Mouse (Mus musculus): Measurements from ENCODE around the gene Wbp2nl.
A peak's percentile ranks its signal among the peaks of the same experiment; 100 is the strongest.

Wbp2nl gene

DNA sequence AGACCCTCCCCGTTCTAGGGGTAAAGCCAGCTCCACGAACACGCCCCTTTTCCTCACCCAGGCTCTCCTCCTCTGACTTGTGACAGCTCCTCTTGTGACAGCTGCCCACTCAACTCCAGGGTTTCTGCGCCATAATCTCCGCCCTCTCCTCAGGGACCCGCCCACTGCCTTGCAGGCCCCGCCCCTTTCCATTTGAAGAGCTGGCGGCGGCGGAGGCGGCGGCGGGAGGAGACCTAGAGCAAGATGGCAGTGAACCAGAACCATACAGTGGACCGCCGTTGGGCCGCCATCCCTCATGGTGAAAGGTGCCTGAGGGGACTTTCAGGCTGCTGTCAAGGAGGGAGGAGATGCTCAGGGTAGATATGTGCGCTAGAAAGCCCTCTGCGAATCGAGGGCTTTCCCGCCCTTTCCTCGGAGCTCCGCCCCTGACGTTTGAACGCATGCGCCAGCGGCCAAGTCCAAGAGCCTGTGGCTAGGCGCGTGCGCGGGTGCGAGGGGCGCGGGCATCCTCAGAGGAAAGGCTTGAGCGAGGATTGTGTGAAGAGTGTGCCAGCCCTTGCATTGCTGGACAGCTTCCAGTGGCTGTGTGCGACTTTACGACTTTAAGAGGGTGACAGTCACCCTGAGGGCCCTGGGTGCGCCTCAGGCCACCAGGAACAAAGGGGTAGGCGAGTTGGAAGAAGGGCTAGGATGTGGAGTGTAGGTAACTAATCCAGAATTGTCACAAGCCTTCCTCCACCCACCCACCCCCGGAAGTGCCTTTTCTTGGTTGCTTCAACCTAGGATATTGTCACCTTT is at the start of gene Wbp2nl:
Gene Wbp2nl (plus strand): TSS at position 191 of the 798 bp plus-strand sequence.
- DNase-seq (ENCODE audit: low spot score in 2 of 2) = no peak

DNA sequence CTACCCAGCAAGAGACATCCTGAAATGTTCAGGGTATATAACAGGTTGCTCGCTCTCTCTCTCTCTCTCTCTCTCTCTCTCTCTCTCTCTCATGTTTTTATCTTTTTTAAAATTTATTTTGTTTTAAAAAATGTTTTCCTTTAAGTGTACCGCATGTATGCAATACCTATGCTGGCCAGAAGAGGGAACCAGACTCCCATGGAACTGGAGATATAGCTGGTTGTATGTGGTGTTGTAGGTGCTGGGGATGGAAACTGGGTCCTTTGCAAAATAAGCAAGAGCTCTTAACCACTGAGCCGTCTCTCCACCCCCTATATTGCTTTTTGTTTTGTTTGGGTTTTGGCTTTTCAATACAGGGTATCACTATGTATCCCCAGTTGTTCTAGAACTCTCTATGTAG is 47.2 kb upstream of the Wbp2nl start:
- no peak for DNase-seq (ENCODE audit: low spot score in 2 of 2)

DNA sequence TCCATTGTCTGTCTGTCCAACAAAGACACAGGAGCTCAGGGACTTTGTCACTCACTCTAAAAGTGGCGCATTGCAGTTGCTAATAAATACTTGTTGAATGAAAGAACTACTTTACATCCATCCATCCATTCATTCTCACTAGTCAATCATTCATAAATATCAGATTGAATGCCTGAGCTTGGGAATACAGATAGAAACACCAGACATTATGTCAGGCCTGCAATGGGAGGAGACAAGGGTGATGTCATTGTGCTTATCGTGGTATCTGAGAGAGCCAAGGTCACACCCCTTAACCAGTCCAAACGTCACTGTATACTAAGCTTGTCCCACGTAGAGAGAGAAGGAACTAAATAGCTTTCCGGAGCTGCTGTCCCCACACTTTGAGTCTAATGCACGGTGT is 46.7 kb upstream of the Wbp2nl start, which contains the start of gene 1500009C09Rik:
Gene 1500009C09Rik (plus strand): TSS at position 301 of the 400 bp plus-strand sequence.
- no peak for DNase-seq (ENCODE audit: low spot score in 2 of 2)

DNA sequence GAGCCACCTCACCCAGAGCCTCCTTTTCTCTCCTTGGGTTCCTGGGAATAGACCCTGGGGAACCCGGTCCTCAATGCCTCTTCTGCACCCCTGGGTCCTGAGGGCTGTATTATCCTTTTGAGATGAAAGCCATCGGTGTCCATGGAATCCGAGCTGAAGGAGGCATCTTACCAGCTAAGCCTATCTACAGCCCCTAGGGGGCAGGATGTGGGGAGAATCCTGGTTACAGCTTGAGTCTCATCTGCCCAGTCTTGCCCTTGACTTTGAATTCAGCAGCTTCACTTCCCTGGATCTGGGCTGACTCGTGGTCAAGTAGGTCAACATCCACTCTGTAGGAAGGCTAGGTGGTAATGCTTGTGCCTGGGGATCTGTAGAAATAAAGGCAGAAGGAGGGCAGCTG is 43.5 kb upstream of the Wbp2nl start:
- DNase-seq (ENCODE audit: low spot score in 2 of 2) = no peak

DNA sequence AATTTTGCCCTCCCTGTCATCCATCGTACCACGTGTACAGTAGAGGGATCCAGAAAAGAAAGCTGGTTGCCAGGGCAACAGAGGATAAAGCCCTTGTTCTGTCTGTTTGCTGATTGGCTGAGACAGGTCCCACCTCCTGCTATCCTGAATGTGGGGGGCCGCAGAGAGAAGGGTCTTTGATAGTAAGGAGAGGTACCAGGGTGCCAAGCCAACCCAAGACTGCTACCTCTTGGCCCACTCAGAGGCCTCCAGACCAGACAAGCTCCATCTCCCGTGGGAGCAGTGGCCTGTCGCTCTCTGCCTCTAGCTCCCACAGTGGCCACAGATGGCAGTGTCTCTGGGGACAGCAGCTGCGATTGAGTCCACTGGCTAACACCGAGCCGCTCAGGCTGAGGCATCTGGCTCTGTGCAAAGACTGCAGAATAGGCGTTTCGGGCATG is 42.8 kb upstream of the Wbp2nl start:
- DNase-seq (ENCODE audit: low spot score in 2 of 2) = peak; percentile 61 to 70

DNA sequence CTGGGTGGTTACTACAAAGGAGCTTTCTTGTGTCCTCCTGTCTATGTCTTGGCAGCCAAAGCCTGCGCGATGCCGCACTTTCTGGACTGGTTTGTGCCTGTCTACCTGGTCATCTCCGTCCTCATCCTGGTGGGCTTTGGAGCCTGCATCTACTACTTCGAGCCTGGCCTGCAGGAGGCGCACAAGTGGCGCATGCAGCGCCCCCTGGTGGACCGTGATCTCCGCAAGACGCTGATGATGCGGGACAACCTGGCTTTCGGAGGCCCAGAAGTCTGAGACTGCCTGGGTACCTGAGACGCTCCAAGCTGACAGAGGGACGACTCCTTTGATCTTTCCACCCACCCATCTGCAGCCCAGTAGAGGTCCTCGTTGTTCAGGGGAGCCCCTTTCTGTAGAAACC is 39.2 kb upstream of the Wbp2nl start:
- peak; percentile 68 to 75 for DNase-seq (ENCODE audit: low spot score in 2 of 2)

DNA sequence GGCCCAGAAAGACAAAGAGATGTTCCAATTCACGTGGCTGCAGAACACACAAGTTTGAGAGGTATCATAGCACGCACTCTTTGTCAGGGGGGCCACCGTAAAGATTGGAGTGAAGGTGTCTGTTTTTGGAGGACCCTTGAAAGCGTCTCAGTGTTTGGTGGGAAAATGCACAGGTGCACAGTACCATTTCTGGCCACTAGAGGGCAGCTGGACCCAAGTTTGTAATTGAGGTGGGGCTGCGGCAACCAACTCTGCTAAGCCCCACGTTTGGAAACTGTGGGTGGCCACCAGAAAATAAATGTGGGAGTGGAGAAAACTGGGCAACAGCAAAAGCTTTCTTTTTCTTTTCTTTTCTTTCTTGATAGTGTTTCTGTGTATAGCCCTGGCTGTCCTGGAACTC is 32.4 kb upstream of the Wbp2nl start:
- DNase-seq (ENCODE audit: low spot score in 2 of 2) = peak; percentile 66 to 70

DNA sequence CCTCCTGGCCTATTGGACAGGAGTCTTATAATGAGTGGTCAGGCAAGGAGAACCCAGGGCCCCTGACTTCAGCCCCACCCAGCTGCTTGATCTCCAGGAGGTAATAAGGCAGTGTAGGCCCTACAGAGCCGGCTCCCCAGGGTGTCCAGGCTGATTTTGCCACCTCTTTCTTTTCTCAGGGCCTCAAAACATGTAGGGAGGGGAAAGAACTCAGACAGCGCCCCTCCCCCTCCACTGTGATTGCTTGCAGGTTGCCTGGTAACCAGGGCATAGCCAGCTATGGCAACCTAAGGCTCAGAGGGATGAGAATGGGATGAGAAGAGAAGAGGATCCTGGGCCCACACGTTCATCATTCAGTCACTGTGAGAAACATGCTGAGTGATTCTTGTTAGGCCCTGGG is 30.6 kb upstream of the Wbp2nl start:
- no peak for DNase-seq (ENCODE audit: low spot score in 2 of 2)

DNA sequence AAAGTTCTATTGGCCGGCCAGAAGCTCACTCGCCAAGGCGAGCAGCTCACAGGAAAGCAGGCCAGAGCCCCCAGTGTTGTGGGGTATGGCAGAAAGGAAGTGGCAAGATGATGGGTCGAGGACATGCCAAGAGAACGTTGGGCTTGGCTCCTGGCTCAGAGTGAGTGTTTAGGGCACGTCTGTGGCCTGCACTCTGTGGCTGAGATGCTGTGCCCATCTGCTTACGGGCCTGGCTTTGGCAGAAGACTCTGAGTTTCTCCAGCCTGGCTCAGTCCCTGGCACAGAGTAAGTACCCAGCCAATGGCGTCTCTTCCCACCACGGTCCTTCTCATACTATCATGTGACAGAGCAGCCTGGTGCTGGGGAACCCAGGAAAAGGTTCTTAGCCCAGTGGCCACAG is 30.0 kb upstream of the Wbp2nl start:
- DNase-seq (ENCODE audit: low spot score in 2 of 2) = no peak

DNA sequence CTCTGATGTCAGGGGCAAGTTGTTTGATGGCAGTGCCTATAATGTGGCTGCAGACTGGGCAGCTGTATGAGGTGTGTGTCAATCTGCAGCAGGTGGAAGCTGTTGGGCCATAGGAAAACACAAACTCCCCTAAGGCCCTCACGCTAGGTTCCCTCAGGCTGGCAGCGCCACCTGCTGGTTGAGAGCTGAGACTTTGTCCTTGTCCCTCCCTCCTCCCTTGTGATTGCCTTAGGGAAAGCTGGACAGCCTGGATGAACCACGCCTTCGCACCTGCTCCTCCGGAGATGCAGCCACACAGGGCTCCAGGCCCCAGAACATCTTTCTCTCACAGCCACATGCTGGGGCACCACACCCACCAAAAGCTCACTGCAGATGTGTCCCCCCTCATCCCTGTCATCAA is 27.6 kb upstream of the Wbp2nl start:
- peak; percentile 40 to 68 for DNase-seq (ENCODE audit: low spot score in 2 of 2)

DNA sequence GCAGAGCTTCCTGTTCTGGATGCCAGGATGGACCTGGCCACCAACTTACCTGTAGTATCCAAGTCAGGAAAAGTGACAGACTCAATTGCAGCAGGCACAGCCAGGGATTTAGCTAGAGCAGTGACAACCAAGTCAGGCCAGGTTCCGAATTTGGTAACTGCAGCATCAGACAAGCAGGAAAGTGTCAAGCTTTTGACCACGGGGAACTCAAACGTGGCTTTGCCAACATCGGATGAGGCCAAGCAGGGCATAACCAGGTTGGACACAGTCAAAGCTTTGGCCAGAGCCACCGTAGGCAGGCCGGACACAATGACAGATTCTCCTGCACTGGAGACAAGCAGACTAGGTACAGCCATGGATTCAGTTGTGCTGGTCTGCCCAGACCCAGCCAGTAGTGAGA is 26.5 kb upstream of the Wbp2nl start:
- no peak for DNase-seq (ENCODE audit: low spot score in 2 of 2)

DNA sequence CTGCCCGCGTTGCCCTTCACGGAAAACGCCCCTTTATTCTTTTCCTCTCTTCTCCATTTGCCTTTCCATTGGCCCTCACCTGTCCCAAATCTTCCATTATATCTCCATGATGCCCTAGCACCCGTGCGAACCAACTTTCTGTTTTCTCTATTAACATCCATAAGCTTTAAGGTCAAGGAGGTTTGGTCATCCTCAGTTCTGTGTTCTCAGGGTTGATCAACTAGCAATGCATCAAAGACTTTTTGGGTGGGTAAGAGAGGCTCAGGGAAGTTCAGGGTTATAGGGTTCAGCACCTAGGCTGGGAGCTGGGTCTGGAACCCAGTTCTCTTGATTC is 24.2 kb upstream of the Wbp2nl start, which contains the start of gene Sept3:
Gene Sept3 (plus strand): TSS at position 301 of the 334 bp plus-strand sequence.
- DNase-seq (ENCODE audit: low spot score in 2 of 2) = no peak

DNA sequence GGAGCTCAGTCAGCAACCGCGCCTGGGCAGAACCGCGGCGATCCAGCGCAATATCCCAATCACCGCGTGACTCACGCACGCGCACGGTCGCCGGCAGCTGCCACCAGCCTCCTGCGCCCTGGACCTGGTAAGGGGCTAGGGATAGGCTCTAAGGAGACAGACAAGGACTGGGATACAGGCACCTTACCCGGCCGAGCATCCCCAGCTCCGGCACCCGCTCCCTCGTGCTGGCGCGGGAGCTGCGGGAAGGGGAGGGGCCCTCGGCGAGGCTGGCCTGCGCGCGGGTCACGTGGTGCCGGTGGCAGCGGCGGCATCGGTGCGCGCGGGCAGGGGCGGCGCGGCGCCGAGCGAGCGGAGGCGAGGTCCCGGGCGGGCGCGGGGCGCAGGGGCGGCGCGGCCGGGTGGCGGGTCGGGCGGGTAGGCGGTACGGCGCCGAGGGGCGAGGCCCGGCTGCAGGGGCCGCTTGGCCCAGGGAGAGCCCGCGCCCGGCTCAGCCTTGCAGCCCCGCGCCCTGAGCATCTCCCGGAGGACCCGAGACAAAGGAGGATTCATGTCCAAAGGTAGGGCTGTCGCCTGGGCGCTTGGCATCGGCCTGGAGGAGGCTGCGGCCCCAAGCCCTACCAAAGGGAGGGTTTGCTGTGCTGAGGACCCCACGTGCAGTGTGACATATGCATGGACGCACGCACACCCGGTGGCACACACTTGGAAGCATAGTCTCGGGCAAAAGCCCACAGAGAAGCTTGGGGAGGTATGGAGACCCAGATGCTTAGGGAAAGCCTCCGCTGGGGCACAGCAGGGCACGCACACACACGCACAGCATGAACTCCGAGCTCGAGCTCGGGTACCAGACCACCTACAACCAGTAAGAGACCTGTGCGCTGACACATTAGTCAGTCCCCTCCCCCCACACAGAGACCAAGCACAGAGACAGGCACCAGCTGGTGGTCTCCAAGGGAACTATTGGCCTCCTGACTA is 23.5 kb upstream of the Wbp2nl start:
- DNase-seq (ENCODE audit: low spot score in 2 of 2) = peak; percentile 60 to 65

DNA sequence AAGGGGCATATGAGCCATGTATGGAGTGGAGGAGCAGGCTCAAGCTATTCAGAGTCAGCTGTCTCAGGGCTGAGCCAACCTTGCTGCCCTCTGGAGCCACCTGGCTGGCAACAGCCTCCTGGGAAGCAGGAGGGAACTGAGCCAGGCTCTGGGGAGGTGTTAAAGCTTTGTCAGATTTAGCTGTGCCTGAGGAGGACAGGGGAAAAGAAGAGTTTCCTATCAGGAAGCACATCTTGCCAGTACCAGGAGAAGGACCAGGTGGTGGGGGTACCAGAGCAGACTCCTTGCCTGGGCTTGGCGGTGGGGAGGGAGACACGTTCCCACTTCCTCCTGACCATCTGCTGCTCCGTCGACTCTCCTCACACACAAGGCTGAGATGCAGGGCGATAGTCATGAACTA is 21.2 kb upstream of the Wbp2nl start:
- peak; percentile 39 to 52 for DNase-seq (ENCODE audit: low spot score in 2 of 2)

DNA sequence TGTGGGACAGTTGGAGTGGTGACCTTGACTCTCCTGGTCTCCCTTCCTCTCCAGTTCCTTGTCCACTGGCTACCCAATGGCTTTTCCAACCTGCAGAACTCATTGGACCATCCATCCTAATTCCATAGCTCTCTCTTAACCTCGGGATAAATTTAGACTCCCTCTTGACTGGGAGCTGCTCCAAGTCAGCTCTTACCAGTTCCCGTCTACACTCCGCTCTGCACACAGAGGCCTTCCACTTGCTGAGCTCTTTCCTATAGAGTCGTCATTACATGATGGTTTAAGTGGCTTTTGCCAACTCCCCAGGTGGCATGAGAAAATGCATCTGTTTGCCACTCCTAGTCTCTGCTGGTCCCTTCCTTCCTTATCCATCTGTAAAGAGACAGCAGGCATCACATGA is 18.1 kb upstream of the Wbp2nl start:
- DNase-seq (ENCODE audit: low spot score in 2 of 2) = no peak

DNA sequence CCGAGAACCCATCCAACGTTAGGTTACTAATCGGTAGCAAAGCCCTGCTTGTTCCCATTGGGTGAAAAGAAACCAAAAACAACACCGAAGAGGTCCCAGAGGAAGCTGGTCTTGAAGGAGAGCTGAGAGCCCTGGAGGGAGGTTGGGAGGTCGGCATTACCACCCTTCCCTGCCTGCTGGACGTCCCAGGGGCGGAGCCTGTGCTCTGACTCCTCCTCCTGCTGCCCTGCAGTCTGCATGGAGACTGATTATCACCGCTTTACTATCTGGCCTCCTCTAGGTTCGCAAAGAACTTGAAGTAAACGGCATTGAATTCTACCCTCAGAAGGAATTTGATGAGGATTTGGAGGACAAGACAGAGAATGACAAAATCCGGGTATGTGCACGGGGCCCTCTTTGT is 12.6 kb upstream of the Wbp2nl start:
- no peak for DNase-seq (ENCODE audit: low spot score in 2 of 2)

DNA sequence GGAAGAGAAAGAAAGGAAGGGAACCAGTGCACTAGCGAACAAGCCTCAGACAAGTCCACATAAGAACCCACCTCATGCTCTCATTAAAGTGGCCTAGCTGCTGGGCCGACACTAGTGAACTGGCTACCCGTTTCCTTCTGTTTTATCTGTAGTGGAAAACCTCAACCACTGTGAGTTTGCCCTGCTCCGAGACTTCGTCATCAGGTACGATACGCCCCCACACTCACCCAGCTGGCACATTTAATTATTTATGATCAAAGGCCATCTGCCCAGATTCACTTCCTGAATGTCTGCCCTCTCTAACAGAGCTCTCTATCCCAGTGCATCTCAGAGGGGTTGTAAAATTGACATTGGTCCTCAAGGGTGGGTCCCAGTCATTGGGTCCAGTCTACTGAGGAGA is 8.5 kb upstream of the Wbp2nl start:
- DNase-seq (ENCODE audit: low spot score in 2 of 2) = no peak

DNA sequence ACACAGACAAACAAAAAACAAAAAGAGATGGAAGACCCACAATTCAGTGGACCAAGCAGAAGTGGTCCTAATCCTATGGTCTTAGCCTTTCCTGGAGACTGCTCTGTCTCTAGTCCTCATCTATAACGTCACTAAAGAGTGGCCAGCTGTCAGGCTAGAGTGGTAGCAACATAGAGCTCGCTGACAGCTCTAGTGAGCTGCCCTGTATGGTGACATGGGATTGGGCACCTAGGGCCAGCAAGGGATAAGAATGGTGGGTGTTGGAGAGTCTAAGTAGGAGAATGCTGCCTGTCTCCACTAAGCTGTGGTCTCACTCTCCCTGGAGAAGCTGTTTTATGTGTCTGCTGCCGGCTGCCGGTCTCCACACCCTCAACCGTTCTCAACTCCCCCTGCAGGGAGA is 5.9 kb upstream of the Wbp2nl start:
- no peak for DNase-seq (ENCODE audit: low spot score in 2 of 2)

DNA sequence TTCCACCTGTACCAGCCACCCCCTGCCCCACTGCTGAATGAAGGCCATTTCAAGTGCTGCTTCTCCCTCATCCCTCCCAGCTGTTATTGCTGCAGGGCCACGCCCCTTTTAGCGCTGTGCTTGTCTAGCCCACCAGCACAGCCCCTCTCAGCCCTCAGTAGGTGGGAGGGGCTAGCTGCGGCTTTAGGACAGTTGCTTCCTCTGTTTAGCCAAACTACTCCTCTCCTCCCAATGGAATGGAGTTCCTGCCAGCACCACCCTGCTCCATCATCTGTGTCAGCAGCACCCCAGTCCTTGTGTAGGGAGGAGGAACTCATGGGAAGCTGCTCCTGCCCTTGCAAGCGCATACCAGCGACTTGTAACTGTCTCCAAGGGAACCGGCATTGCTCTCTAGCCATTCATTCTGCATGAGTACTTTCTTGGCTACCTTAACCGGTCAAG is 5.5 kb upstream of the Wbp2nl start:
- DNase-seq (ENCODE audit: low spot score in 2 of 2) = no peak

DNA sequence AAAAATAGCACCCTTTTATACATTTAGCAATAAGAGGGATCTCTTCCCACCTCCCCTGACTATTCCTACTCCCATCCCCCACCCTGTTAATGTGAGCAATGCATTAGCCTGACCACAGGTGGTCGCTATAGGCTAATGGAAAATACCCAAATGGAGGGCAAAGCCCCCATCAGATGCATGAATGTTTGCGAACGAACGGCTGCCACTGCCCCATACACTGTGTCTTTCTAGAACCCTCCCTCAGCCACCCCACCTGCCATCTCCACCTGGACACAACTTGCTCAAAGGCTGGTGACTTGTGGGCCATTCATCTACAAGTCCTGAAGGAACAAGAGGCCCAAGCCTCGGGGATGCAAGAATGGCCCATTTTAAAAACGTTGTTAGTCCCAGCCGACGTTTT is 4.7 kb upstream of the Wbp2nl start:
- DNase-seq (ENCODE audit: low spot score in 2 of 2) = no peak

DNA sequence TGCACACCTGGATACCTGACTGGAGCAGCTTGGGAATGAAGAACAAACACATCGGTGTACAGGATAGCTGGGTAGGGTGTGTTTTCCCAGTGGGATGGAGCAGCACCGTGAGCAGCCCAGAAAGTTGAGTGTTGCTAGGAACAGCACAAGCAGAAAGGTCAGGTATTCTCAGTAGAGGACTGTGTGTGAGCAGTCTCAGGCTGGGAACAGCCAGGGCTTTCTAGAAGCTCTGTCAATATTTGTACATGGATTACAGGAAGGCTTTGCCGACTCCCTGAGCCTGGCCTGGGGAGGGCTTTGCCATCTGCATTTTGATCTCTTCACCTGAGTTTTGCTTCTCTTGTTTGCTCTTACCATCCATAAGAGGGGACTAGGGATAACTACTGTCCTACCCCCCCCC is 8.4 kb downstream of the Wbp2nl start:
- no peak for DNase-seq (ENCODE audit: low spot score in 2 of 2)

DNA sequence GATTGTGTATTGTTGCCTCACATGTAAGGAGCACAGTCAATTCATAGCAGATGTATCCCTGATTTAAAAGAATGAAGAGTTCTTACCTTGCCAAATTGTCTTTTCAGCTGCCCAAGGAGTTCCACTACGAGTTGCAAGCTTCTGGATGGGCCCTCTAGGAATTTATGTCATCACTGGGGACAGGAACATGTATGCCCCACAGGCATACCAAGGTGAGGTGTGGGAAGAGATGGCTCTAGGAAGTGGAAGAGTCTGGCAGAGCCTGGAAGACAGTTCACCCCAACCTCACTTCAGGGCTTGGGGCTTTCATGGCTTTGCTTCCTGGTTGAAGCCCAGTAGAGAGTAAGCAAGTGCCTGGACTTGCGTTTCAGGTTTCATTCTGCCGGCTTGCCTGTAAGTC is 9.7 kb downstream of the Wbp2nl start:
- no peak for DNase-seq (ENCODE audit: low spot score in 2 of 2)

DNA sequence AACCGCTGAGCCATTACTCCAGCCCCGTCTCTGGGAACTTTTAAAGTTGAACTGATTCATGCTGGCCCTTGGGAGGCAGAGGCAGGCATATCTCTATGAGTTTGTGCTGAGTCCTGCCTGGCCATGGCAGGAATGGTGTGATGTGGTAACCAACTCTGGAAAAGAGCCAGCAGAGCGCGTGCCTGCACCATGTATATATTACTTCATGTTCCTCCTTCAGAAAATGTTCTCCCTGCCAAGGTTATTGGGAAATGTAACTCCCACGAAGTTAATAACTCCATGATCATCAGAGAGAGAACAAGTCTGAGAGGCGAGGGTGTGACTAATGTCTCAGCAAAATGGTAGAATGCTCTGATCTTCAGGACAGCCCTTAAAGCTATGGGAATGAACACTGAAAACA is 19.1 kb downstream of the Wbp2nl start:
- no peak for DNase-seq (ENCODE audit: low spot score in 2 of 2)

Data from frontal cortex, postnatal 25 days (tissue).